Mouse (Mus musculus): ENCODE measurements around the gene F8.
"Not testable (repeated sequence)": the region's sequence is repeated elsewhere in the genome, so short reads cannot be mapped to it uniquely, and the experiment has no call there.

Gene F8

GRCm38 (mm10) chrX:75382195-75382771 is at the start of gene F8, which contains the start of gene Fundc2:
TSS of gene F8 (minus strand) at chrX:75382615.
TSS of gene Fundc2 (plus strand) at chrX:75382399.
- in situ Hi-C loops (cut with MboI): no loop called here

GRCm38 (mm10) chrX:75415936-75416785 is 33.7 kb upstream of the F8 start, which contains the start of the genes Cmc4, Mtcp1 and Brcc3:
TSS of gene Cmc4 (minus strand) at chrX:75416584.
TSS of gene Mtcp1 (minus strand) at chrX:75416588.
TSS of gene Brcc3 (plus strand) at chrX:75416628.
- in situ Hi-C loops (cut with MboI): no loop called here

- in situ Hi-C loops (cut with MboI): no loop called here
Observed at GRCm38 (mm10) chrX:75409711-75410110, 27.3 kb upstream of the F8 start.

GRCm38 (mm10) chrX:75403350-75403749 is 20.9 kb upstream of the F8 start:
- in situ Hi-C loops (cut with MboI): no loop called here

GRCm38 (mm10) chrX:75402668-75403067 is 20.3 kb upstream of the F8 start:
- in situ Hi-C loops (cut with MboI): no loop called here

GRCm38 (mm10) chrX:75399471-75399870 is 17.1 kb upstream of the F8 start:
- in situ Hi-C loops (cut with MboI): no loop called here

GRCm38 (mm10) chrX:75381699-75382098 is 716 bp downstream of the F8 start:
- in situ Hi-C loops (cut with MboI): no loop called here

- in situ Hi-C loops (cut with MboI): no loop called here
Observed at GRCm38 (mm10) chrX:75381176-75381575, 1.2 kb downstream of the F8 start.

- in situ Hi-C loops (cut with MboI): no loop called here
Observed at GRCm38 (mm10) chrX:75376815-75377214, 5.6 kb downstream of the F8 start.

GRCm38 (mm10) chrX:75372666-75373425 is 9.6 kb downstream of the F8 start:
- in situ Hi-C loops (cut with MboI): no loop called here

GRCm38 (mm10) chrX:75370197-75370596 is 12.2 kb downstream of the F8 start:
- in situ Hi-C loops (cut with MboI): no loop called here

- in situ Hi-C loops (cut with MboI): no loop called here
Observed at GRCm38 (mm10) chrX:75323556-75323955, 58.9 kb downstream of the F8 start.

GRCm38 (mm10) chrX:75271676-75272075 is 110.7 kb downstream of the F8 start:
- in situ Hi-C loops (cut with MboI): no loop called here

GRCm38 (mm10) chrX:75233603-75234376 is 148.6 kb downstream of the F8 start:
- in situ Hi-C loops (cut with MboI): not testable (repeated sequence)

- in situ Hi-C loops (cut with MboI): no loop called here
Observed at GRCm38 (mm10) chrX:75231456-75231855, 151.0 kb downstream of the F8 start.

- in situ Hi-C loops (cut with MboI): no loop called here
Observed at GRCm38 (mm10) chrX:75163670-75164069, 218.7 kb downstream of the F8 start, which contains the start of gene Smim9. TSS of gene Smim9 (minus strand) at chrX:75163770.

GRCm38 (mm10) chrX:75155576-75156243 is 226.7 kb downstream of the F8 start:
- in situ Hi-C loops (cut with MboI): no loop called here

- in situ Hi-C loops (cut with MboI): no loop called here
Observed at GRCm38 (mm10) chrX:75152249-75152648, 230.2 kb downstream of the F8 start.

- in situ Hi-C loops (cut with MboI): no loop called here
Observed at GRCm38 (mm10) chrX:75150304-75150703, 232.1 kb downstream of the F8 start.

GRCm38 (mm10) chrX:75148414-75148813 is 234.0 kb downstream of the F8 start:
- in situ Hi-C loops (cut with MboI): no loop called here

GRCm38 (mm10) chrX:75143124-75143555 is 239.3 kb downstream of the F8 start:
- in situ Hi-C loops (cut with MboI): not testable (repeated sequence)

Data from mature B cell (primary cell).